Mouse (Mus musculus) hindbrain, embryonic 13.5 days (tissue): ENCODE measurements around the gene Mcmbp. TPM values are rescaled to one million over a fixed set of nuclear protein-coding genes. Genes with fewer than 3 reads are reported as not detected.
A peak's percentile ranks its signal among the peaks of the same experiment; 100 is the strongest.

ENCODE experiments used
- ATAC-seq: fragments of 200-750 bp; cut with Nextera tagmentation; 2 replicates; pipeline ENCODE4 v1.8.0; 2017; ENCODE audit warnings: moderate TSS enrichment; ENCODE audit not compliant: low FRiP score
- H3K27ac ChIP-seq: fragments of 300-500 bp; sonication (generic); 2 replicates; pipeline ENCODE4 v1.5.1; 2015; ENCODE audit warnings: inconsistent platforms, mild to moderate bottlenecking, moderate library complexity
- H3K27me3 ChIP-seq: fragments of 300-500 bp; sonication (generic); 2 replicates; pipeline ENCODE4 v1.6.1; 2015; ENCODE audit warnings: mild to moderate bottlenecking, inconsistent platforms
- H3K36me3 ChIP-seq: fragments of 300-500 bp; sonication (generic); 2 replicates; pipeline ENCODE4 v1.6.1; 2015; ENCODE audit warnings: mild to moderate bottlenecking, inconsistent platforms
- H3K4me1 ChIP-seq: fragments of 300-500 bp; sonication (generic); replicated peaks from 2 replicates; pipeline ENCODE4 v1.6.1; 2015; ENCODE audit warnings: inconsistent platforms
- H3K4me2 ChIP-seq: fragments of 300-500 bp; sonication (generic); 2 replicates; pipeline ENCODE4 v1.6.1; 2015; ENCODE audit warnings: inconsistent platforms, mild to moderate bottlenecking, moderate library complexity
- H3K4me3 ChIP-seq: fragments of 300-500 bp; sonication (generic); 2 replicates; pipeline ENCODE4 v1.5.1; 2015; ENCODE audit warnings: mild to moderate bottlenecking, inconsistent platforms
- H3K9ac ChIP-seq: fragments of 300-500 bp; sonication (generic); 2 replicates; pipeline ENCODE4 v1.6.1; 2015; ENCODE audit warnings: mild to moderate bottlenecking, inconsistent platforms
- H3K9me3 ChIP-seq: fragments of 300-500 bp; sonication (generic); 2 replicates; pipeline ENCODE4 v1.6.1; 2016; ENCODE audit warnings: inconsistent platforms
- WGBS: fragments of 180-500 bp; shearing (Covaris S2); methylation state at CpG from one replicate; pipeline ENCODE4 v1.1.7; 2015; 5-methylcytosine and 5-hydroxymethylcytosine counted together
- polyA plus RNA-seq: library from polyadenylated mRNA; unstranded; fragments of >200 nt; fragmentation: Nextera tagmentation; extraction: Ambion mirVana; gene quantifications from 2 replicates; pipeline ENCODE4 v1.2.1, GENCODE M21; 2015

Mcmbp gene
- polyA plus RNA-seq, 1 experiment from 2014 or later: 53.8 TPM

DNA sequence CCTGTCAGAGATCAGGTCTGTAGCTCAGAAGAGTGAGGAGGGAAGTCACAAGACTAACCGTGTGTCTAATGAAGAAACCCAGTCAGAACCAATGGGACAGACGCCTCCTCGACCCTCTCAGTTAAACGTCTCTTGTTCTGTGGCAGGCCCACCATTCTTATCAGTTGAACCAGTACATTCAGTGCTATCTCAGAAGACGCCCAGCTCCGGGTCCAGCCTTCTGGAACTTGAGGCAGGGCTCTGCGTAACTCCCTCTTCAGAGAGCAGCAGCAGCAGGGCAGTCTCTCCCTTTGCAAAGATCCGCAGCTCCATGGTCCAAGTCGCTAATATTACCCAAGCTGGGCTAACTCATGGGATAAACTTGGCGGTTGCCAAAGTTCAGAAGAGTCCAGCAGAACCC is 45.4 kb downstream of the Mcmbp start:
- H3K4me3 ChIP-seq: no peak overlapping the region
- 90% methylated on average over 10 of the region's 10 CpGs for WGBS
- no peaks in the 10 kb centered on the region for H3K9me3 ChIP-seq
- ATAC-seq: no peak
- H3K36me3 ChIP-seq: peaks cover 61% of the 10 kb centered on the region
- peaks cover 19% of the 10 kb centered on the region for H3K4me1 ChIP-seq
- no peak overlapping the region for H3K9ac ChIP-seq
- H3K27ac ChIP-seq: no peak overlapping the region
- H3K27me3 ChIP-seq: no peaks in the 10 kb centered on the region
- no peak overlapping the region for H3K4me2 ChIP-seq

DNA sequence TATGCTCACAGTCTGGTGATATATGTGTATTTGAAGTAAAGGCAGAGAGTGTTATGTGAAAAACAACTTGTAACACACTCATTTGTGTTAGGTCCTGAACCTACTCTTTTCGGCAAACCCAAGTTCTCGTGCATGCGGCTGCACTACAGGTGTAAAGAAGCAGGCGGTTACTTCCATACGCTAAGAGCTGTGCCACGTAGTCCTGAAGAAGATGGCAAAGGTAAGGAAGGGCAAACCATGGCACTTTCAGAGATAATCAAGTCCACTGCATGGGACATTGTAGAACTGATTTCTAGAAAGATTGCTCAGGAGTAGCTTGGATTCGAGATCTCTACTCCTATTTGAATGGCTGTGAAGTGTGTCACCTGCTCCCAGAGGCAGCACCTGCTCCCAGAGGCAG is 48.1 kb downstream of the Mcmbp start:
- Histone ChIP-seq H3K36me3 (peaks cover 53% of the 10 kb centered on the region), H3K27ac (0 out of 2 replicates have a peak overlapping the region, but pooled peaks have one; percentile 23), H3K4me2 (peak overlapping the region; percentile 58), H3K27me3 (no peaks in the 10 kb centered on the region), H3K9ac (no peak overlapping the region), H3K4me3 (no peak overlapping the region), H3K4me1 (peaks cover 19% of the 10 kb centered on the region), H3K9me3 (peaks cover 8% of the 10 kb centered on the region; the same call in 1 of the 2 replicates)
- WGBS: 92% methylated on average over 7 of the region's 7 CpGs
- no peak for ATAC-seq

DNA sequence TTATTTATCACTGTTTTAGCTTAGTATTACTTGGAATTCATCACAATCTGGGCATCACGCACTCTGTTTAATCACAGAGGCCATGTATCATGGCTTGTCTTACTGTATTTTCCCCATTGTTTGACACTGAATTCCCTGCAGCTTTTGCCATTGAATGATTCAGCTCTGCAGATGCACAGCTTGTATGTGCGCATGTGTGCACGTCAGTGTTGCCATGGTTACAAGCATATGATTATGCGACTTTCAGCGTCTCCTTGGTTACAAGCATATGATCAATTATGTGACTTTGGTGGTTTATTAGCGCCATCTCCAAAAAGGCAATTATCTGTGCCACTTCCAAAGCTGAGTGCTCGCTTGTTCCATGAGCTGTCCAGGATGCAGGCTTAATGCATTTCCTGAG is 49.5 kb downstream of the Mcmbp start:
- H3K4me2 ChIP-seq: peak overlapping the region; percentile 58
- peaks cover 22% of the 10 kb centered on the region for H3K4me1 ChIP-seq
- WGBS: 19% methylated on average over 7 of the region's 7 CpGs
- peak overlapping the region; percentile 88 for H3K27ac ChIP-seq
- peak overlapping the region; percentile 68 for H3K9ac ChIP-seq
- peak overlapping the region; percentile 51 for H3K4me3 ChIP-seq
- peaks cover 8% of the 10 kb centered on the region; the same call in 1 of the 2 replicates for H3K9me3 ChIP-seq
- ATAC-seq: peak; percentile 74
- no peaks in the 10 kb centered on the region for H3K27me3 ChIP-seq
- H3K36me3 ChIP-seq: peaks cover 63% of the 10 kb centered on the region

DNA sequence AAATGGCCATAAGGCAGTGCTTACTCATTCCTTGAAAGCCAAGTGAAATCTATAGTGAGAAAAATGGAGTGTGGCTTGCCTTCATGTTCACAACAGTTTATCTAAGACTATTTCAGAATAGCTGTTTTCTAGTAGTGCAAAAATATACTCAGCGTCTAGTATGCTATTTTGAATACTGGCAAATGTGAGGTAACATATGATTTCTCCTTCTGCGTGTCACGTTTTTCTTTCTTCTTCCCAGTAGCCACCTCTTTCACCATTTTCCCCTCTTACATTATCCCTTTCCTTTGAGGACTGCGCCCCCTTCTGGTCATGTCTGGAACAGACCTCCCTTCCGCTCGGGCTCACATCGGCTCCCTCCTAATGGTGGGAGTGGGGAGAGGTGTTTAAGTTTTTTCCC is 50.2 kb downstream of the Mcmbp start:
- Histone ChIP-seq H3K4me2 (peak overlapping the region; percentile 58), H3K36me3 (peaks cover 67% of the 10 kb centered on the region)
- WGBS: 10% methylated on average over 7 of the region's 7 CpGs

DNA sequence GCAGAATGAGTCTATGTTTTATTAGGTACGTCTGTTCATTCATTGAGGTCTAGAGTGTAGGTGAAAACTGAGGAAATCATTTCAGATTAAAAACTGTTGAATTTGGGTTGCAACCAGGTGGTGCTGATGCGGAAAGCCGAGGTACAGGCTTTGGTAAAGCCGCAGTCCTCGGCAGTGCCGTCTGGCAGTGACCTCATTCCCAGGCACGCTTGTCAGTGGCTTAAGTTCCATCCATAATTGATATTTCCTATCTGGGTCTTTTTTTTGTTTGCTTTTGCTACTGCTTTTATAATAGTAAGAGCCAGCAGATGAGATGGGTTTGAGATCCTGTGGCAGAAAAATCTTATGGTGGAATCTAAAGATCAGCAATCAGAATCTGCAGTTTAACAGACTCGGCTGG is 50.9 kb downstream of the Mcmbp start:
- no peak for ATAC-seq

More for the DNA sequence above, 50.2 kb downstream of the Mcmbp start:
- ATAC-seq: peak; percentile 79
- H3K4me1 ChIP-seq: peaks cover 22% of the 10 kb centered on the region
- H3K4me3 ChIP-seq: peak overlapping the region; percentile 51
- peaks cover 8% of the 10 kb centered on the region; the same call in 1 of the 2 replicates for H3K9me3 ChIP-seq
- peak overlapping the region; percentile 80 for H3K9ac ChIP-seq
- peak overlapping the region; percentile 88 for H3K27ac ChIP-seq
- H3K27me3 ChIP-seq: no peaks in the 10 kb centered on the region

DNA sequence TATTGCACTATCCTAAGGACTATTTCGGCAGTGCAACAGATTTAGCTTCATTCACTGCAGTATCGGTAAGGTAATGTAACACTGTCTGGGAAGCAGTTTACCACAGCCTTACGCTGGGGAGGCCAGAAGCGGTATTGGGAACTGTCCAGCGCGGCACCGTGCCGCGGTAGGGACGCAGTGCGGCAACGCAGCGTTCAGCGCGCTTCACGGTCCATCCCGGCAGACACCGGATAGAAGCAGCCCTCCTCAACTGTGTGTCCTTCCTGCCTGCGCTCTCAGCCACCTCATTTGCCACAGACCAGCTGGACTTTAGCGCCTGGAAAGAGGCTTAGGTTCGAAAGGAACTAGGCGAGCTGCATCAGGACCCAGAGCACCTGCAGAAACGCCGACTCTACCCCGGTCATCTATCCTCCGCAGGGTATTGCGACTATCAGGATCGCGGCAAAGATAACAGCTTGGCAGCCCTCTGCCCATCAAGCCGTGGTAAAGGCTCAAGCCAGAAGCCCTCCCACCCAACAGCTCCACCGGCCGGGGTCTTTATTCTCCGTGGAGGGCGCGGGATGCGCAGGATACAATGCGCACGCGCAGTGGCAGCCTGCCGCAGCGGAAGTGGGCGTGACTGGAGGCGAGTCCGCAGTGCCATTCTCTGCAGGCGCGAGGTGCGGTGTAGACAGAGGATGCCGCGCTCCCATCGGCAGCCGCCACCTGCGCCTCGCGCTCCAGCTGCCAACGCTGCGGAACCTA is 52.3 kb downstream of the Mcmbp start:
- Histone ChIP-seq H3K27me3 (no peaks in the 10 kb centered on the region), H3K4me1 (peaks cover 22% of the 10 kb centered on the region), H3K4me3 (peak overlapping the region; percentile 51), H3K36me3 (peaks cover 67% of the 10 kb centered on the region), H3K9ac (peak overlapping the region; percentile 80), H3K27ac (peak overlapping the region; percentile 96), H3K9me3 (peaks cover 8% of the 10 kb centered on the region; the same call in 1 of the 2 replicates), H3K4me2 (peak overlapping the region; percentile 58)
- WGBS: 46% methylated on average over 56 of the region's 56 CpGs
- ATAC-seq: peak; percentile 84

More for the DNA sequence above, 50.9 kb downstream of the Mcmbp start:
- Histone ChIP-seq H3K9me3 (peaks cover 8% of the 10 kb centered on the region; the same call in 1 of the 2 replicates), H3K9ac (peak overlapping the region; percentile 80), H3K27me3 (no peaks in the 10 kb centered on the region), H3K36me3 (peaks cover 67% of the 10 kb centered on the region), H3K4me2 (peak overlapping the region; percentile 58), H3K27ac (peak overlapping the region; percentile 88), H3K4me3 (peak overlapping the region; percentile 51), H3K4me1 (peaks cover 22% of the 10 kb centered on the region)
- WGBS: 63% methylated on average over 8 of the region's 8 CpGs

DNA sequence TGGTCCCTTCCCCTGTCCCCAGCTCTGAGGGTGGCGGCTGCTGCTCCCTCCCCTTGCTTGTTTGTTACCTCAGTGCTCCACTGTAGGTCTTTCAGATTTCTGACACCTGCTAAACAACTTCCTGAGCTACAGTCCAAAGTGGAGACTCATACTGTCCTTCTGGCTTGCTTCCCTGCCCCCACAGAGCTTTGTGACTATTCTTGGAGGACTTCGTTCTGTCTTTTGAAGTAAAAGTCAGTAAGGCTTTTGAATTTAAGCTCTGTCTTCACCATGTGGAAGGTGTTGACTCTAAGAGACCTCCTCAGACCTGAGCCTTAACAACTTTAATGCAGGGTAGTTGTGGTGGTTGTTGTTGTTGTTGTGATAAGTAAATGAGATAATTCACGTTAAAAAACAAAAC is 61.7 kb downstream of the Mcmbp start:
- 80% methylated on average over 3 of the region's 3 CpGs for WGBS
- no peak for ATAC-seq

DNA sequence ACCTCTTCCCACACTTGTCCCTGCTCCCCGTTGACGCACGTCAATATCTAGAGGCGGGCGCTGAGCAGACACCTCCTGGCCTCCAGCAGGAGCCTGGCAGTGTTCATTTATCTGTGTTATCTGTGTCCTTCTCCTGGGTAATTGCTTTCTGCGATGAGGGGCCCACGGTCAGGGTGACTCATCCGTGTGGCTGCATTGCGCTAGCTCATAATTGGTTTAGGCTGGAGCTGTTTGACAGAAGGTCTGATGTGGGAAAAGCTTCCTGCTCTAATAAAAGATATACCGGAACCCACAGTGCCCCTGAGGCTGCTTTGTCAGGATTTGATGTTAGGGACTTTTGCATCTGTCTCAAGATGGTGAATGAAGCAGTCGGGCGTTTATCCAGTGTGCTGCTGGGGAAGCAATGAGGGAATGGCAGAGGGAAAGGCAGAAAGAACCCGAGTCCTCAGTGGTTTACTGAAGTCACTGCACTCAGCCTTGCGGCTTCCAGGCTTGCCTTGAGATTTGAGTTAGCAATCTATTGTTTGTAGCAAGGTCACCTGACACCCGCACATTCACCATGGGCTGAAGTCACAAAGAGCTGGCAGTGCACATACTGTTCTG is 67.8 kb downstream of the Mcmbp start:
- H3K9me3 ChIP-seq: no peaks in the 10 kb centered on the region
- H3K9ac ChIP-seq: peak overlapping the region; percentile 65
- H3K4me2 ChIP-seq: peak overlapping the region; percentile 49
- 4% methylated on average over 15 of the region's 15 CpGs for WGBS
- no peaks in the 10 kb centered on the region for H3K27me3 ChIP-seq
- 0 out of 2 replicates have a peak, but pooled peaks cover 6% of the 10 kb centered on the region for H3K36me3 ChIP-seq
- ATAC-seq: peak; percentile 90
- H3K27ac ChIP-seq: peak overlapping the region; percentile 94
- H3K4me1 ChIP-seq: peaks cover 27% of the 10 kb centered on the region
- H3K4me3 ChIP-seq: peak overlapping the region; percentile 13; the same call in 1 of the 2 replicates

More for the DNA sequence above, 61.7 kb downstream of the Mcmbp start:
- Histone ChIP-seq H3K27me3 (no peaks in the 10 kb centered on the region), H3K9ac (no peak overlapping the region), H3K27ac (no peak overlapping the region), H3K9me3 (no peaks in the 10 kb centered on the region), H3K4me2 (no peak overlapping the region), H3K36me3 (peaks cover 13% of the 10 kb centered on the region), H3K4me1 (peaks cover 2% of the 10 kb centered on the region; the same call in 1 of the 2 replicates), H3K4me3 (no peak overlapping the region)

DNA sequence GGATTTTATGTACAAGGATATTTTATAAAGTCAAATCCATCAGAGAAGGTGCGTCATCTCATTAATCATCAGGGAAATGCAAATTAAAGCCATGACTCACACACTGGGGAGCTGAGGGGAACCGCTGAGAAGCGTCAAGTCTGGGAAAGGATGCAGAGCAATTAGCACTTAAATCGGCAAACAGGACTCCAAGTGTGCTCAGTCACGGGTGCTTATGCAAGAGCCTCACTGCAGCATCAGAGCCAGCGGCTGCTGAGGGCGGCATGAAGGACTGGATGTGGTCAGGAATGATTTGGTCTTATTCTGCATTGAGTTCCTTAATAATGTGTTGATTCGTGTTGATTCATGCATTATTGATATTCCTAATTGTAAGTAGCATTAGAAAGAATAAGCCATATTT is 68.3 kb downstream of the Mcmbp start:
- H3K9ac ChIP-seq: peak overlapping the region; percentile 65
- H3K9me3 ChIP-seq: no peaks in the 10 kb centered on the region
- H3K4me3 ChIP-seq: peak overlapping the region; percentile 13; the same call in 1 of the 2 replicates
- WGBS: 5% methylated on average over 8 of the region's 8 CpGs
- H3K27ac ChIP-seq: peak overlapping the region; percentile 94
- H3K4me1 ChIP-seq: peaks cover 28% of the 10 kb centered on the region
- H3K4me2 ChIP-seq: peak overlapping the region; percentile 49
- ATAC-seq: peak; percentile 83
- no peaks in the 10 kb centered on the region for H3K27me3 ChIP-seq
- 0 out of 2 replicates have a peak, but pooled peaks cover 6% of the 10 kb centered on the region for H3K36me3 ChIP-seq

DNA sequence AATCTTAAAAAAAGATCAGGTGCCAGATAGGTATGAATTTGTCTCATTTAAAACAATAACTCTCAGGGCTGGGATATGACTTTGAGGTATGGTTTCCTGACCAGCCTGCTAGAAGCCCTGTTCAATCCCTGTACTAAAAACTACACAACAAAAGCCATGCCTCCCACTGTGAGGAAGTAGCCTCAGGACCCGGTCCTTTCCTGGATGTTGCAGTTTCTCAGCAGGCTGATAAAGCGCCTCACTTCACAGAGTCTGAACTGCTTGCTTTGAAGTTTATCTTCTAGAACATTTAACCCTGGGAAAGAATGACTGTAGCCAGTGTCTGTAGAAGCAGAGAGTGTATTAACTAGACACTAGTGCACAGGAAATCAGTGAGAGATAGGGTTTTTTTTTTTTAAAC is 71.5 kb downstream of the Mcmbp start:
- Histone ChIP-seq H3K4me3 (no peak overlapping the region), H3K36me3 (peaks cover 4% of the 10 kb centered on the region; the same call in 1 of the 2 replicates), H3K27ac (no peak overlapping the region), H3K27me3 (no peaks in the 10 kb centered on the region), H3K9ac (no peak overlapping the region), H3K9me3 (no peaks in the 10 kb centered on the region), H3K4me2 (no peak overlapping the region), H3K4me1 (peaks cover 28% of the 10 kb centered on the region)
- no peak for ATAC-seq
- WGBS: 45% methylated on average over 2 of the region's 2 CpGs

DNA sequence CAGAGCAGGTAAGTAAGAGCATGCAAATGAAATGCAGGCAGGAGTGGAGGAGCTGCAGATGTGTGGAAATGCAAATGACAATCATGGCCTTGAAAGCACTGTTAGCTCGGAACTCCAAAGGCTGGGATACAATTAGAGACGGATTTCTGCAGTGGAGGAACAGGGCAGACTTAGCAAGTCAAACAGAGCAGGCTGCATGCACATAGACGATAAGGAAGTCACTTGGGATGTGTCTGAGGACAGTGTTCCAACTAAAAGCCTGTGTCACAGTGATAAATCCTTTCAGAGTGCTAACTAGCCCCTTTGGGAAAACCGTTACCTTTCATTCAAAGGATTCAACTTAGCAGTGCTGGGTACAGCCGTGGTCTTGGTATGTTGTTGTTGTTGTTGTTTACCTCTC is 72.5 kb downstream of the Mcmbp start:
- no peak for ATAC-seq
- peak overlapping the region; percentile 40 for H3K27ac ChIP-seq

DNA sequence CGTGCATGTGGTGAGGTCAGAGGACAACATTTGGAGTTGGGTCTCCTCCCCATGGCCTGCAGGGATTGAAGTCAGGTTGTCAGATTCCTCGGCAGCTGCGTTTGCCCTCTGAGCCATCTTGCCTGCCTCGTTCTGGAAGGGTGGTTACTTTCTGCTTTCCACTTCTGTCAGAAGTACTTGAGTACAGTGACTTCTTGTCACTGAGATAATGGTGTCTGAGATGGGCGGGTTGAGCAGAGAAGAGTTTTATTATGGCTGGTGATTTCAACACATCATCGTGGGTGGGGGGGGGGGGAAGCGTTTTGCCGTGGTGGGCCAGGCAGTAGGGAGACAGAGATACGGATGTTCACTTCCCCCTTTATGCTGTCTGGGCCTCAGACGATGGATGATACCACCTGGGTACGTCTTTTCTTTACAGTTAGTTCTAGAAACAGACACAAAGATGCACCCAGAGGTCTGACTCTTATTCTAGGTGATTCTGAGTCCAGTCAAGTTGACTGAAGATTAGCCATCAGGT is 75.4 kb downstream of the Mcmbp start:
- no peak overlapping the region for H3K4me2 ChIP-seq
- H3K9me3 ChIP-seq: no peaks in the 10 kb centered on the region
- H3K4me3 ChIP-seq: no peak overlapping the region
- no peaks in the 10 kb centered on the region for H3K27me3 ChIP-seq
- H3K9ac ChIP-seq: no peak overlapping the region
- no peak for ATAC-seq
- WGBS: 93% methylated on average over 11 of the region's 11 CpGs
- H3K27ac ChIP-seq: no peak overlapping the region
- peaks cover 6% of the 10 kb centered on the region; the same call in 1 of the 2 replicates for H3K4me1 ChIP-seq
- H3K36me3 ChIP-seq: peaks cover 4% of the 10 kb centered on the region; the same call in 1 of the 2 replicates

More for the DNA sequence above, 72.5 kb downstream of the Mcmbp start:
- H3K9me3 ChIP-seq: no peaks in the 10 kb centered on the region
- no peak overlapping the region for H3K4me3 ChIP-seq
- H3K4me1 ChIP-seq: peaks cover 19% of the 10 kb centered on the region
- H3K27me3 ChIP-seq: no peaks in the 10 kb centered on the region
- H3K9ac ChIP-seq: no peak overlapping the region
- H3K36me3 ChIP-seq: peaks cover 4% of the 10 kb centered on the region; the same call in 1 of the 2 replicates
- 43% methylated on average over 5 of the region's 5 CpGs for WGBS
- no peak overlapping the region for H3K4me2 ChIP-seq
